Mouse (Mus musculus): ENCODE results near the gene Rgs12. TPM values are rescaled to one million over a fixed set of nuclear protein-coding genes. Genes with fewer than 3 reads are reported as not detected.

Rgs12 gene
- polyA plus RNA-seq, 1 experiment from 2014 or later, result 17.3 TPM

- H3K4me2 ChIP-seq (replicated peaks), result no peak overlapping the region
- peak; percentile 77 for ATAC-seq
- H3K27ac ChIP-seq, result no peak overlapping the region
- no peaks in the 10 kb centered on the region for H3K27me3 ChIP-seq (replicated peaks)
- no peaks in the 10 kb centered on the region for H3K9me3 ChIP-seq
- H3K36me3 ChIP-seq, result no peaks in the 10 kb centered on the region
- no peaks in the 10 kb centered on the region for H3K4me1 ChIP-seq (replicated peaks)
- H3K4me3 ChIP-seq (replicated peaks), result no peak overlapping the region
- no peak overlapping the region for H3K9ac ChIP-seq
- WGBS, result 13% methylated on average over 1 of the region's 1 CpGs
Observed at GRCm38 (mm10) chr5:34915801-34916200, 33.4 kb upstream of the Rgs12 start.

GRCm38 (mm10) chr5:34917234-34917655, 32.0 kb upstream of the Rgs12 start:
- Histone ChIP-seq H3K9ac (no peak overlapping the region), H3K27me3 (replicated peaks) (no peaks in the 10 kb centered on the region), H3K4me1 (replicated peaks) (no peaks in the 10 kb centered on the region), H3K4me3 (replicated peaks) (no peak overlapping the region), H3K4me2 (replicated peaks) (no peak overlapping the region), H3K9me3 (no peaks in the 10 kb centered on the region), H3K27ac (no peak overlapping the region), H3K36me3 (no peaks in the 10 kb centered on the region)
- no peak for ATAC-seq
- WGBS, result 64% methylated on average over 10 of the region's 10 CpGs

DNA sequence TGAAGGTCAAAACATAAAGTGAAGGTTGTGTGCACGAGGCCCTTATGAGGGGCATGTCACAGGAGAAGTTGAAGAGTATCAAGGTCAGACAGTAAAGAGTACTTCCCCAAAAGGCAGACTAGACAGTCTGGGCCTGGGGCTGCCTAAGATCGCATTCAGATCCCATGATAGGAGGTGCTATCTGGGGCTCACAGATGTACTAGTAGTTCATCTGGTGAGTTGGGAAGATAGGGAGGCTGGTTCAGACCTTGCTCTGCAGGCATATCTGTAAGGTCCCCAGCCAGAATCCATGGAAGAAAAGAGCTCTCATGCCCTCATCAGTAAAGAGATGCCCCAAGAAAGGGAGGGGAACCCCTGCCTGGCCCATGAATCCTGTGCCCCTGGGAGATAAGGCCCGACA, 30.5 kb upstream of the Rgs12 start:
- H3K4me2 ChIP-seq (replicated peaks), result no peak overlapping the region
- 81% methylated on average over 3 of the region's 3 CpGs for WGBS
- ATAC-seq, result no peak
- H3K9ac ChIP-seq, result no peak overlapping the region
- no peak overlapping the region for H3K4me3 ChIP-seq (replicated peaks)
- H3K9me3 ChIP-seq, result no peaks in the 10 kb centered on the region
- H3K4me1 ChIP-seq (replicated peaks), result no peaks in the 10 kb centered on the region
- 0 out of 2 replicates have a peak, but pooled peaks cover 6% of the 10 kb centered on the region for H3K36me3 ChIP-seq
- H3K27me3 ChIP-seq (replicated peaks), result no peaks in the 10 kb centered on the region
- no peak overlapping the region for H3K27ac ChIP-seq

- no peak for ATAC-seq
- 61% methylated on average over 6 of the region's 6 CpGs for WGBS
Observed at GRCm38 (mm10) chr5:34922531-34922930, 26.7 kb upstream of the Rgs12 start.

GRCm38 (mm10) chr5:34923920-34924319, 25.3 kb upstream of the Rgs12 start:
- Histone ChIP-seq H3K4me1 (replicated peaks) (no peaks in the 10 kb centered on the region), H3K27me3 (replicated peaks) (no peaks in the 10 kb centered on the region), H3K4me2 (replicated peaks) (no peak overlapping the region), H3K36me3 (0 out of 2 replicates have a peak, but pooled peaks cover 6% of the 10 kb centered on the region), H3K9me3 (no peaks in the 10 kb centered on the region), H3K27ac (no peak overlapping the region), H3K4me3 (replicated peaks) (no peak overlapping the region), H3K9ac (no peak overlapping the region)
- 88% methylated on average over 4 of the region's 4 CpGs for WGBS
- ATAC-seq, result no peak

More at GRCm38 (mm10) chr5:34922531-34922930, 26.7 kb upstream of the Rgs12 start:
- no peak overlapping the region for H3K27ac ChIP-seq
- no peak overlapping the region for H3K9ac ChIP-seq
- no peaks in the 10 kb centered on the region for H3K9me3 ChIP-seq
- no peak overlapping the region for H3K4me2 ChIP-seq (replicated peaks)
- no peaks in the 10 kb centered on the region for H3K27me3 ChIP-seq (replicated peaks)
- H3K36me3 ChIP-seq, result 0 out of 2 replicates have a peak, but pooled peaks cover 6% of the 10 kb centered on the region
- no peak overlapping the region for H3K4me3 ChIP-seq (replicated peaks)
- H3K4me1 ChIP-seq (replicated peaks), result no peaks in the 10 kb centered on the region

GRCm38 (mm10) chr5:34924519-34924918, 24.7 kb upstream of the Rgs12 start:
- H3K4me2 ChIP-seq (replicated peaks), result no peak overlapping the region
- H3K4me3 ChIP-seq (replicated peaks), result no peak overlapping the region
- no peak overlapping the region for H3K27ac ChIP-seq
- no peaks in the 10 kb centered on the region for H3K9me3 ChIP-seq
- H3K4me1 ChIP-seq (replicated peaks), result no peaks in the 10 kb centered on the region
- no peak for ATAC-seq
- WGBS, result 79% methylated on average over 7 of the region's 7 CpGs
- no peak overlapping the region for H3K9ac ChIP-seq
- 0 out of 2 replicates have a peak, but pooled peaks cover 6% of the 10 kb centered on the region for H3K36me3 ChIP-seq
- H3K27me3 ChIP-seq (replicated peaks), result no peaks in the 10 kb centered on the region

GRCm38 (mm10) chr5:34927648-34928047, 21.6 kb upstream of the Rgs12 start:
- no peaks in the 10 kb centered on the region for H3K27me3 ChIP-seq (replicated peaks)
- H3K9ac ChIP-seq, result no peak overlapping the region
- 84% methylated on average over 4 of the region's 4 CpGs for WGBS

DNA sequence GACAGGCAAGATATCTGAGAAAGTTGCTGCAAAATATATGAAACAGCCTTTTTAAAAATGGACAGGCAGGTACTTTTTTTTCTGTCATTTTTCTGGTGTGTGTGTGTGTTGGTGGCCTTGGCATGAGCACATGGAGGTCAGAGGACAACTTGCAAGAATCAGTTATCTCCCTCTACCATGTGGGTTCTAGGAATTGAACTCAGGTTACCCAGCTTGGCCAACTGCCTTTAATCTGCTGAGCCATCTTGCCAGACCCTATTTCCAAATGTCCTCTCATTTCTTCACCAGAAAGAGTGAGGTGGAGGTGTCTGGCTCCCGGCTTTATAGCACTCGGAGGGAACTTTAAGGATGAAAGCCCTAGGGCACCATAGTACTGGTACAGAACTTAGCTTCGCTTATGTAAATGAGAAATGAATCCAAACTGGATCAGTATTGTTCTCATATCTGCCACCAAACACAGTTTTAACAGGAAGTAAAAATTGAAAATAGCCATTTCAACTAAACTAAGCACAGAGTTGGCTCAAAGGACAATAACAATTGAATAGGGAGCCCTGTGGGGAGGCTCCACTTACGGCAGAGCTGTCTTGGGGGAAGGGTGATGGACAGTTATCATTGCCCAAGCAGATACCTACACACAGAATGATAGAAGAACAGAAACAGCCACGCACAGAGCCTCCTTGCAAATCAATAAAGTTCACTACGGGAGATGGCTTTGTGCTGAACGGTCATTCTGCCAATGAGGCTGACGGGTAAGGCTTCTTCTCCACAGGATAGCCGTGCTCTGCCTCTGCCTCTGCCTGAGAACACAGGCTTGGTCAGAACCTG, 18.9 kb upstream of the Rgs12 start:
- 79% methylated on average over 9 of the region's 9 CpGs for WGBS
- Histone ChIP-seq H3K27me3 (replicated peaks) (no peaks in the 10 kb centered on the region), H3K36me3 (no peaks in the 10 kb centered on the region), H3K9me3 (no peaks in the 10 kb centered on the region), H3K9ac (no peak overlapping the region), H3K4me1 (replicated peaks) (no peaks in the 10 kb centered on the region; the same call in 1 of the 2 replicates), H3K4me2 (replicated peaks) (no peak overlapping the region), H3K27ac (no peak overlapping the region), H3K4me3 (replicated peaks) (no peak overlapping the region)
- ATAC-seq, result no peak

More at GRCm38 (mm10) chr5:34927648-34928047, 21.6 kb upstream of the Rgs12 start:
- no peak for ATAC-seq
- no peak overlapping the region for H3K4me2 ChIP-seq (replicated peaks)
- no peaks in the 10 kb centered on the region; the same call in 1 of the 2 replicates for H3K4me1 ChIP-seq (replicated peaks)
- H3K4me3 ChIP-seq (replicated peaks), result no peak overlapping the region
- no peaks in the 10 kb centered on the region for H3K9me3 ChIP-seq
- 0 out of 2 replicates have a peak, but pooled peaks cover 6% of the 10 kb centered on the region for H3K36me3 ChIP-seq
- H3K27ac ChIP-seq, result no peak overlapping the region

GRCm38 (mm10) chr5:34931091-34931490, 18.2 kb upstream of the Rgs12 start:
- WGBS, result 82% methylated on average over 2 of the region's 2 CpGs
- Histone ChIP-seq H3K9me3 (no peaks in the 10 kb centered on the region), H3K27me3 (replicated peaks) (no peaks in the 10 kb centered on the region), H3K36me3 (no peaks in the 10 kb centered on the region), H3K4me2 (replicated peaks) (no peak overlapping the region), H3K27ac (no peak overlapping the region), H3K9ac (no peak overlapping the region), H3K4me1 (replicated peaks) (no peaks in the 10 kb centered on the region; the same call in 1 of the 2 replicates), H3K4me3 (replicated peaks) (no peak overlapping the region)
- ATAC-seq, result no peak

DNA sequence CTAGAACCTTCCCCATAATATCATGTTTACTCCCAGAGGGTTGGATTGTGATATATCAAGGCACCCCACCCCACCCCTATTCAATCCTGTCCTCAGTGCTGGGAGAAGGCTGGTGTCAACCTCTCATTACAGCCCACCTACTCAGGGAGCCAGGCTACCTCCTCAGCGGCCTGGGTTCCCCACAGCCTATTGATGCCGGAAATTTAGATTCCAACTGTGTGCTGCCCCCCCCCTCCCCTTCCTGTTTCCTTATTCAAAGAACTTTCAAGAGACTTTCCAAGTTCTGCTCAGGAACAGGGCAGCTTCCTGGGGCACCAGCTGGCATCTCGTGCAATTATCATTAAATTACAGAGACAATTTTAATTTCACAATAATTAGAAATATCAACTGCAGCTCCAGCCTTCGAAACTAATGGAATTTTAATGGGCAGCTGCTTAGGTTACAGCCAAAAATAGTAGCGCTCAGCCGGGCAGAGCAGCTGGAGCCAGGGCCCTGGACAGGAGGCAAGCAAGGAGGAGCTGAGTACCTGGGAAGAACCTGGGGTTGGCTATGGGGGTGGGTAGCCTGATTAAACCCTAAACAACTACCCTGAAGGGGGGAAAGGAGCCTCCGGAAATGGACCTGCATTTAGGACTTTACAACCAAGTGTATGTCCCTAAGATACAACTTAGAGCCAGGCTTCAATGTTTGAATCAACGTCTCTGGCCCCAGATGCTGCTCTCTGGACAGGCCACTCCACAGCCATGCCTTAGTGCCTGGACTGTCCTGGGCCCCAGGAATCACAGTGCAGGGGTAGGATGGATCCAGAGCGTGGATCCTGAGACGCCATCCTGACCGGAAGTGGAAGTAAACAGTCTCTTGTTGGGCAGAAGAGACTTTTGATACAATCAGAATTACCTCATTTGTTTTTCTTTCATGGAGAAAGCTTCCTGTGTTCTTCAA, 17.5 kb upstream of the Rgs12 start:
- Histone ChIP-seq H3K9ac (no peak overlapping the region), H3K4me1 (replicated peaks) (no peaks in the 10 kb centered on the region; the same call in 1 of the 2 replicates), H3K4me2 (replicated peaks) (no peak overlapping the region), H3K36me3 (no peaks in the 10 kb centered on the region), H3K4me3 (replicated peaks) (no peak overlapping the region), H3K27me3 (replicated peaks) (no peaks in the 10 kb centered on the region), H3K9me3 (no peaks in the 10 kb centered on the region), H3K27ac (no peak overlapping the region)
- WGBS, result 50% methylated on average over 11 of the region's 11 CpGs
- ATAC-seq, result no peak

GRCm38 (mm10) chr5:34932458-34932806, 16.8 kb upstream of the Rgs12 start:
- Histone ChIP-seq H3K27ac (no peak overlapping the region), H3K36me3 (no peaks in the 10 kb centered on the region), H3K9me3 (no peaks in the 10 kb centered on the region), H3K9ac (no peak overlapping the region), H3K27me3 (replicated peaks) (no peaks in the 10 kb centered on the region), H3K4me3 (replicated peaks) (no peak overlapping the region), H3K4me1 (replicated peaks) (no peaks in the 10 kb centered on the region; the same call in 1 of the 2 replicates), H3K4me2 (replicated peaks) (no peak overlapping the region)
- no peak for ATAC-seq
- WGBS, result 45% methylated on average over 4 of the region's 4 CpGs

GRCm38 (mm10) chr5:34933461-34933860, 15.8 kb upstream of the Rgs12 start:
- H3K4me2 ChIP-seq (replicated peaks), result no peak overlapping the region
- no peak overlapping the region for H3K4me3 ChIP-seq (replicated peaks)
- no peak overlapping the region for H3K9ac ChIP-seq
- H3K36me3 ChIP-seq, result no peaks in the 10 kb centered on the region
- no peak for ATAC-seq
- H3K9me3 ChIP-seq, result no peaks in the 10 kb centered on the region
- 75% methylated on average over 1 of the region's 1 CpGs for WGBS
- no peak overlapping the region for H3K27ac ChIP-seq
- H3K4me1 ChIP-seq (replicated peaks), result no peaks in the 10 kb centered on the region; the same call in 1 of the 2 replicates
- H3K27me3 ChIP-seq (replicated peaks), result no peaks in the 10 kb centered on the region

Data from intestine, embryonic 15.5 days (tissue).